Mouse (Mus musculus): ENCODE measurements around the gene Dzip3.

Gene Dzip3

DNA sequence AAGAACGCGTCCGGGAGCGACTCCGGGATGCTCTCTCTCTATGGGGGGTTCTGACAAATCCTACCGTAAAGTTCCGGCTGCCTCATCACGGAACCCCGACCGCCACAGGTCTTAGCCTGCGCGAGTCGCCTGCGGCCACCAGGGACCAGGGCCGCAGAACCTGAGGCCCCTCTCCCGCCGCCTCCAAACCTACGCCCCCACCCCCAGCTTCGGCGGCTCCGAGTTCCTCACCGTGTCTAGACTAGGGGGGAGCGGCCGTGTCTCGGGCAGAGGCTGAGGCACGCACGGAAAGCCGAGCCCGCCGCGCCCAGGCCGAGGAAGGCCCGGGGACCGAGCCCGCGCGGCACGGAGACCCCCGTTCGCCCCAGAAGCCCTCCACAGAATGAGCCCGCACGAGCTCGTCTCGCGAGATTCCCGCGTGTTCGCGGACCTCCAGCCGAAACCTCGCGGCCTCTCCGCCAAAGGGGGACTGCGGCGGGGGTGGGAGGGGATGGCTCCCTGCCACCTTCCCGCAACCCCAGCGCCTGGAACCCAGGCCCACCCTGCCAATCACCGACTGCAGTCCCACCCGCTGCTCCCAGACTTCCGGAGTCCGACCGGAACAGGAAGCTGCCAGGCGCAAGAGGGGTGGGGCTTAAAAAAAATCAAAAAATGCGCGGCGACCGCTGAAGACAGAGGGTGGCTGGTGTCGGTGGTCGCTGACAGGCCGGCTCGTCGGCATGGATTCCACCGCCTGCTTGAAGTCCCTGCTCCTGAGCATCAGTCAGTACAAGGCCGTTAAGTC lies at the start of gene Dzip3, which contains the start of gene Cip2a:
Dzip3 (minus strand) TSS at position 607 of the 784 bp plus-strand sequence.
Cip2a (plus strand) TSS at position 627 of the 784 bp plus-strand sequence.
- DNase-seq = peak; percentile 80 to 85

DNA sequence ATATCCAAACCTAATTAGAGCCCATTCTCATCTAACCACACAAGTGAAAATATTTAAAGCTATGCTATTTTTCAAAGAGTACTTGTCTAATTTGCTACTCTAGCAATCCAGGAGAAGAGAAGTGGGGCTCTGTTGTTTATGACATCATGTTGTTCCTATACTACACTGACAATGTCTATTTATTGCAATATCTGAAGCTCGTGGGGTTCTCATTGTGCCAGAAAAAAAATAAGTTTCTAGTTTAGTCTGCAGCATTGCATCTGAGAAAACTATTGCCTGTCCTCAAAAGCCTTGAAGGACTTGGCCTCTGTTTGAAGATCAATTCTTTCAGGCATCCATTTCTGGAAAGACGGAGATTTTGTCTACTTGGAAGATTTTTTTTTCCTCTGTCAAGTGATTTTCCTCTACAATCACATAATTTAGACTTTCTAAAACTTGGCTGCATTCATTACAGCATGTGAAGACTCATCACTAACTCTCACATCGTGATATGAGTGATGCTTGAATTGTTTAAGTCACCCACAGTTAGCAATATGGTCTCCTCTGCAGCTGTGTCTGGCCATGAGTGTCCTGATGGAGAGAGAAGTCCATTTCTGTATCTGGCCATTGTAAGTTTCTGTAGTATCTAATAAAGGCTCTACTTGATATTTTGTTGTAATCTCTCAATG lies 46.7 kb upstream of the Dzip3 start:
- no peak for DNase-seq

DNA sequence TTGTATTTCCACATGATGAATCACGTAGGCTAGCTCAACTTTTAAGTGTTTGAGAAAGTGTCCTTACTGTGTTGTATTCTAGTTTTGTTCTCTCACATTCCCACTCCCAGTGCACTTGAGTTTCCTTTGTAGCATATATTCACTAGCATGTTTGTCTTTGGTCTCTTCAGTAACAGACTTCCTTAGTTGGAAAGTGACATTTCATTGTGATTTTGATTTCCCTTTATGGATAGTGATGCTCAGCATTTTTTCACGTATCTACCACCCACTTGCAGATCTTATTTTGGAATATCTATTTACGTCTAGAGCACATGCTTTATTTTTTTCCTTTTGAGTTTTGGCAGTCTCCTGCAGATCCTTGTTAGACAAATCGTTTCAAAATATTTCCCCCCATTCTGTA lies 43.8 kb upstream of the Dzip3 start:
- no peak for DNase-seq

DNA sequence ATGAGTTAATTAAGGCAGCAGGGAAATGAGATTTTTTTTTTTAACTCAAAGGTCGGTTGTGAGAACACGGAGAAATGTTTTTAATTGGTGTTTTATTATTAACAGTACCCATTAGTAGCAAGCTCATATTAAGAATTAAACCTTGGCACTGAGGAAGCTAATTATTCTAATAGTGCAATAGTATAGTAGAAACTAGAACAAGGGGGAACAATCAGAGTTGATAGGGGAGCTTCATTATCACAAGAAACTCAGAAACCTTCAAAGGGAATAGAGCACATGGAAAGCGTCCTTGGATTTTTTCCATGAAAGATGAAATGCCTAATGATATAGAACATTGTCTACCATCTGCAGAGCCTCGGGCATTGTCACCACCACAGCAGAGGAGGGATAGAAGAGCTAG lies 41.9 kb upstream of the Dzip3 start:
- no peak for DNase-seq

DNA sequence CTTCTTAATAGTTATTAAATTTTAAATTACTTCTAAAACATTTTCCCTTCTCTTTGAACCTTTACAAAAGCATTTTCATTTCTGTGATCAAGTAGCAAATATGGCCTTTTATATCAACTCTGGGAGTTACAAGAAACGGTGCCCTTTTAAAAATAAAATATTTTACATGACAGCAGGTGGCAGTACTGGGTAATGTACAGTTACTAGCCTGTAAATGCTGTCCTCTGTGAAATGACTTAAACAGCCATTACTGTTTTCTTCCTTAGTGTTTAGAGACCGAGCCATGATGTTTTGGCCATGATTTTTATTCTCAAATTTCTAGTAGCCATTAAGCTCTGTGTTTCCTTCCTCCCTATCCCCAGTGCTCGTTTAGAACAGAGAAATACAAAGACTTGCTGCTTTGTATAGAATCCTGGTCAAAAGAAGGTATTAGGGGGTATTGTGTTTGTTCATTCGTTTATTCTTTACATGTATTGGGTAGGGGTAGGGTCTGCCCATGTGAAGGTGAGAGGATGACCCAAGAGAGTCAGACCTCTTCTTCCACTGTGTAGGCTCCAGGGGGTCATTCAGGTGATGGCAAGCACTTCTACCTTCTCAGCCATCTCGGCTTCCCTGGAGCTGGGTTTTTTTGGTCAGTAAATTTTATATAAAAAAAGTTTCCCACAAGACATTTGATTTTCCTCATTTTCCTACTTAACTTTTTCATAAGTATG lies 22.8 kb upstream of the Dzip3 start:
- no peak for DNase-seq

DNA sequence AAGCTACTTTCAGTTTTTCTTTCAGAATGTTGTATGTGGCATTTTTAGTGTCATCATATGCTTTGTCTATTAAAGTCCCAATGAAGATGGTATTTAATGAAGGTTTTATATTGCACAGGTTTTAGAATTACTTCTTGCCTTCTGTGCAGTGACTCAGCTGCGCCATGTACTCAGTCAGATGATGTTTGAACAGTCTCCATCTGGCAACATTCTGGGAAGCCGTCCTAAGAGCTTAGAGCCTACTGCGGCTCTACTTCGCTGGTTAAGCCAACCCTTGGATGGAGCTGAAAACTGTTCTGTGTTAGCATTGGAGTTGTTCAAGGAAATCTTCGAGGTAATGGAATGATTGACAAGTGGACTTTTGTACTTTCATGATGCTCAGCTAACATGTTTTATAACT lies 10.2 kb upstream of the Dzip3 start:
- no peak for DNase-seq

DNA sequence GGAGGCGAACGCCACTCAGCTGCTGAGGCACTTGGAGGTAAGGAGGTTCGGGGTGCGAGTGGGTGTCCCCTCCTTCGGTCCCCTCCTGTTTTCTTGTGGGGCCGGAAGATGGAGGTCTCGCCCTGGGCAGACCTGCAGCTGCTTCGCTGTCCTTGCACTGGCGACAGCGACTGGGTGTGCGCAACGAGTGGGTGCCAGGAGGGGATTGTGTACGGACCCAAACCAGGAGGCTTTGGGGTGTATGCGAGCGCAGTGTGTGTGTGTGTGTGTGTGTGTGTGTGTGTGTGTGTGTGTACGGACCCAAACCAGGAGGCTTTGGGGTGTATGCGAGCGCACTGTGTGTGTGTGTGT lies 353 bp upstream of the Dzip3 start:
- no peak for DNase-seq

DNA sequence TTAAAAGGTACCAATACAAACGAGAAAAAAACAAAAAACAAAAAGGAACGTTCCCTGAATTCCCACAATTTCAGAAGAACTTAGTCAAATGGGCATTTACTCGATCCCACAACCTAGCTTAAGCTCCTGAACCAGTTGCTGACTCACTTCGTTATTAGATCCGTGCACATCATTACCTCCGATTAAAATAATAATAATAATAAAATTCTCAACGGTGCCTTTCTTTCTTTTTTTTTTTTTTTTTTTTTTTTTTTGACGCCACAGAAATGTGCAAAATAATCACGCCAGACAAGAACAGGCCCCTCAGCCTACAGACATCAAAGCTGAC lies 770 bp downstream of the Dzip3 start:
- DNase-seq = no peak

DNA sequence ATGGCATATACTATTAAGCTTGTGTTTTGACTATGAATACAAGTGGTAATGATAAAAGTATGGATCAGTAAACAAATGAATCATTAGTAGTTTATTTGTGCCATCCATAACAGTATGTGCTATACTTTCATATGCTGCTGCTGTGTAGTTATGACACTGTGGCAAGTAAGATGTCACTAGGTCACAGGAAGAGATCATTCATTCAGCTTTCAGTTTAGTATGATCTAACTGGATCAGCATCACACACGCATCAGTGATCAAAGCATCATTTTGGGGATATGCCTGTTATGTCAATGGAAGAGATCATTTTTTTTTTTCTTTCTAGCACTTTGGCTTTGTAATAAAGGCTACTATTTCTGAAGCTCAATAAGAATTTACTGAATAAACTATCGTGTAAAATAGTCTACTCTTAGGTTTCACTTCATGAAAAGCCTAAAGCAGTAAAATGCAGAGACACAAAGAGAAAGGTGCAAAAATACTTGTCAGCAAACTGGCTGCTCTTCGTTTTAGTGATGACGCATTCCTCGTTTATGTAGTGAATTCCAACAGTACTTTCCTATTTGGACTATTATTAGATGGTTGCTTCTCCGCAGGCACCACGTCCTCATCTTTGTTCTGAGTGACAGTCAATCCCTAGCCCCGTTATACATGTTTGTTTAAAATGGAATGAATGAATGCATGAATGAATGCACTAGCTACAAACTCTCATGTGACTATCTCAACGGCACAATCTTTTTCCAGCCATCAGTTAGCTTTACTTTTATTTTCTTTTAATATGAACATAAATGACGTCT lies 1.3 kb downstream of the Dzip3 start:
- DNase-seq = no peak

DNA sequence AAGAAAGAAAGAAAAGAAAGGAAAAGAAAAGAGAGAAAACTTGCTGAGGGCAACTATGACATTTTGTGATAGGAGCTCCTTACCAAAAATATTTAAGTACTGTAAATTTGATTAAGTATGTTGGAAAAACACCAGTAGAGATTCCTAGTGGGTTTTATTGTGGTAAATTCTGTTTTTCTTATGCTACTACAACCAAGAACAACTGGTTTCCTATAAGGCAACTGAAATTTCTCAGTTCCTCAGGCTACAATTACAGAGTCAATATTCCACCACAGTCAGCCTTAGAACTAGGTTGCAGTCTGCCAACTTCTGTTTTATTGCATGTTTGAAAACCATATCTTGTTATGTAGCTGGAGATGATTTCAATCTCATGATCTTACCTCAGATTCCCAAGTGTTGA lies 4.3 kb downstream of the Dzip3 start:
- no peak for DNase-seq

DNA sequence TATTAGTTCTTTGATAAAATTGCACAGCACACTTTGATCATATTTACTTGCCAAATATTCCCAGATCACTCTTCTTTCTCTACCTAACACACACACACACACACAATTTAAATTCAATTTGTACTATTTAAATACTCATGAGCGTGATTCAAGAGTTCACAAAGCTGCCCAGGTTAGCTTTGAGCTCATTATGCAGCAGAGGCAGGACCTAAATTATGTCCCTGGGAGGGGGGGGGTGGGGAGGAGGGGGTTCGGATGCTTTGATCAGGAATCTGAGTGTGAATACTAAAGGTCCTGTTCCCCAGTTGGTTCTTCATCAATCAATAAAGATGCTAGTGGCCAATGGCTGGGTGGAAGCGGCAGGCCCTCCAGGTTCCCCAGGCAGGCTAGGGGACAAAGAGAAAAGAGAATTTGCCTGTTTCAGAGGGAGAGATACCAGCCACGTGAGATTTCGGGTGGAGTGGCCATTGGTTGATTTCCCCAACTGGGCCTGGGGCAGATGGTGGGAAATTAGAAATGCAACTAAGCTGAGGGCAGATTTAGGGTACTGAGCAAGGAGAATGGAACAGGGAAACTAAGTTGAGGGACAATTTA lies 8.8 kb downstream of the Dzip3 start:
- DNase-seq = no peak

DNA sequence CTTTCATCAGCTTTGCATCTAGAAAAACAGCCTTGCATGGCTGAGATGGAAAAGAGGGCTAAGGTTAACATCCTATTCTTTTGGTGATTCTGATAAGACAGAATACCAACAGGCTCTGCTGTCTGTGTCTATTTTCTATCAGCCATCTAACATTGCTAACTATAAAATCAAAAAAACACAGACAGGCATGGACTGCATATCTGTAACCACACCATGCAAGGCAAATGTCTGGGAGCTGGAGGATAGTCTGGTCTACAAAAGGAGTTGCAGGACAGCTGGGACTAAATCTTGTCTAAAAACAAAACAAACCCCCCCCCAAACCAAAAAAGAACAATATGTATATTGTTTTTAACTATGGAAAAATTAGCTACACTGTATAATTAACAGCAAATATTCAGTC lies 14.0 kb downstream of the Dzip3 start:
- no peak for DNase-seq

DNA sequence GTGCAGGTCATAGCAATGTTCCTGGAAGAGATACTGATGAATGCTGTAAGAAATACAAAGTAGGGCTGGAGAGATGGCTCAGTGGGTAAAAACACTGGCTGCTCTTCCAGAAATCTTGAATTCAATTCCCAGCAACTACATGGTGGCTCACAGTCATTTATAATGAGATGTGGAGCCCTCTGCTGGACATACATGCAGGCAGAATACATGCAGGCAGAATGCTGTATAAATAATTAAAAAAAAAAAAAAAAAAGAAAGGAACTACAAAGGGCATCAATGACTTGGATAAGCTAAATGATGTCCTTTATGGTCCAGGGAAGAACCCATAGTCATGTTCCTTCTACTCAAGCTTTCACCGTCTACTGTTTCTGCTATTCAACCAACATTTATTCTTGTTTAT lies 20.4 kb downstream of the Dzip3 start:
- DNase-seq = no peak

DNA sequence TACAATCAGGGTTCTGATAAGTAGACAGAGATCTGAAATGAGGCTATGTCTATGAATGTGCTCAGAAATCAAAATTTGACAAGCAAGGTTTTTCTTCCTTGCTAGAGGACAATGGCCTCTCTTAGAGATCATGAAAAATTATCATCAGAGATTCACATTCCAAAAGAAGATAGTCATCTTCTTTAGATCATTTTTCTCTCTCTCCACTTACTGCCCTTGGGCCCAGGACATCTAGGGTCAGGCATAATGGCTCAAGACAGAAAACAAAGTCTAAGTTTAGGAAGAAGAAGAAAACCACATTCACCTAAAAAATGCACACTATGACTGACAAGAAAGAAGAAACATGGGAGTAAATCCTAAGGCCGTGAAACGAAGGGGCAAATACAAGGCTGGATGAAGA lies 21.0 kb downstream of the Dzip3 start:
- DNase-seq = no peak

DNA sequence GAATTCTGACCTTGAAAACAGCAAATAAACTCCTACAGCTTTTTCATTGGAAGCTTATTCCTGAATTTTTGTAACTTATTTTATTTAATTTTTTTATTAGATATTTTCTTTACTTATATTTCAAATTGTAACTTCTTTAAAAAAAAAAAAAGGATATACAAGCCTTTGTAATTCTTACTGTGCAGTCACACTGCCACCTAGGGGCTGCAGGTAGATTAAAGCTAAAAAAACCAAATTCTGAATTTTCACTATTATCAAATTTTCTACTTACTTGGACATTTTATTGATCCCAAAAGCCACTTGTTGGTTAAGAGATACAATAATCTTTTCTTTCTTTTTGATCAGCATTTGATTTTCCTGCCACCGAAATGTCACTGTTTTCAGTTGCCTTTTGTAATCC lies 52.2 kb downstream of the Dzip3 start:
- peak in 1 of 2 experiments; percentile 3 for DNase-seq

DNA sequence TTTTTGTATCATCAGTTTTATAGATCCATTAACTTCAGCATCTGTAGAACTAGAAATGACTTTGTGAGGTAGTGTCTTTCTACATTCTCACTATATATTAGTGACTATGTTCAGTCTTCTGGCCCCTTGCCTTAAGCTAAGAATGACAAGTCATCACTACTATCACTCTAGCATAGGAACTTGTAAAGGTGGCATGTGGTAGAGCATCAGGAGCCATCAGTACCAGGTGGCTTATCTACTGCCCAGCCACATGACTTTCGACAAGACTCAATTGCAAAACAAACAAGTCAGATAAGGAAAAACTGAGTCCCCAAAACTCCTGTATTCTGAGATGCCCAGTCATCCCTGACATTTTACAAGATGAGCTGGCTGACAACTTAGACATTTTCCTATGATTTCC lies 70.2 kb downstream of the Dzip3 start:
- no peak for DNase-seq

DNA sequence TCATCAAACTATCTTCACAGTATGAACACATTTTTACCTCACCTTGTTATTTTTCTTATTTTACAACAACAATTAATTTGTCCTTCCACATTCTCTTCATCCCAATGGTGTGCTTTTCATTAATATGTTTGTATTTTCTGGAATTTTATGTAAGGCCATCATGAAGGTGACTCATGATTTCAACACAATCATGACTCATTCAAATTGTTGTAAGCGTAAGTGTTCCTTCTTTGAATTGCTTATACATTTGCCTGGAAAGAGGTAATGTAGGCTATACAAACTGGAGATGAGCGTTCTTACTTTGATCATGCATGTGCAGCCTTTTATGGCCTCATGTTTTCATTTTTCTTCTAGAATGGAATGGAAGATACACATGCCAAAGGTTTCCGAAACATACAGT lies 80.8 kb downstream of the Dzip3 start:
- DNase-seq = no peak

DNA sequence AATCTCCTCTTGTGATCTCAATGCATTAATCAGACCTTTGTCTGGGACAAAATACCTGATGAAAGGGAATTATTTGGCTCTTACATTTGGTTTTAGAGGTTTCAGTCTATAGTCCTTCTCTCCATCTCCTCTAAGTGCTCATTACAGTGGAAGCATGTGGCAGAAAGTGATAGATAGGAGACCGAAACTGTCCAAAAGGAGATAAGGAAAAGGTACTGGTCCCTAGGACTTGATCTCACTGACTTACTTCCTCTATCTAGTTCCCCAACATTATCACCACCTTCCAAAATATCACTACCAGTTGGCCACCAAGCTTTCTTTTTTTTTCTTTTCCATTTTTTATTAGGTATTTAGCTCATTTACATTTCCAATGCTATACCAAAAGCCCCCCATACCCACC lies 82.8 kb downstream of the Dzip3 start:
- DNase-seq = no peak

DNA sequence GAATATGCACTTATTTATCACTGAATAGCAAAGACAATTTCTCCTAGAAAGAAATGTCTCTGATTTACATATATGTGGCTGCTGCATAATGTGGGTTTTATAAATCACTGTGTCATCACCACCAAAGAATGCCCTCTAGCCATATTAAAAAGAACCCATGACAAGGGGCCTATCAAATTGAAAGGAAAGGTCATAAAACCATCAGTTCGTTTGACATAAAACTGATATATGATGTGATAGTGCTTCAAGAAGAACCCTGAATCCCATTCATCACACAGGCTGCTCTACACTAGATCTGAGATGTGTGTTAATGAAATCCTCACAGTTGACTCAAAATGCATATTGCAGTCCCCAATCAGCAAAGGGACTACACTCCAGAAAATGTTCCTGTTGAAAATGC lies 94.1 kb downstream of the Dzip3 start:
- no peak for DNase-seq

DNA sequence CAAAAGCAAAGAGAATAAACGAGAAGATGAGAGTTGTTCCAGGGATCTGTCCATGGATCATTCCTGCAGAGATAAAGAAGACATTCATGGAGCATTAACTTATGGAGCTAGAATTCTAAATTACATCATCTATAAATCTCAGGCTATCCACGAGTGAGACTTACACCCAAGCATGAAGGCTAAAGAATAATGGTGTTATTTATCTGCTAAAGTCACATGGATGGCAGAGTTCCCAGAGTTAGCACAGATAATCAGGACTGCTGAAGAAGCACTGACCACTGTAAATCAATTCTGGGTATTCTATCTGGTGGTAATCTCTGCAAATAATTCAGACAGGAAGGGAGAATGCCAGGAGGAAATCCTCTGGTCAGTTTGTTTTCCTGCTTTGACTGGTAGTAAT lies 103.2 kb downstream of the Dzip3 start:
- DNase-seq = no peak

All from kidney, adult 8-10 months (tissue).